Mouse (Mus musculus) hindlimb bud, embryonic 11.5 days (tissue): ENCODE measurements at regions not wholly inside any gene's neighbourhood (a gene's known extent, or its start where the extent isn't known, plus 50 kb on each side); places are given as distances from the start of the nearest gene placed in this dataset.

Experiments used
- DNase-seq: peaks from one replicate; pipeline ENCODE4 v3.0.0-alpha.2; 2012; ENCODE audit warnings: low read depth, low spot score; ENCODE audit errors: extremely low spot score

DNA sequence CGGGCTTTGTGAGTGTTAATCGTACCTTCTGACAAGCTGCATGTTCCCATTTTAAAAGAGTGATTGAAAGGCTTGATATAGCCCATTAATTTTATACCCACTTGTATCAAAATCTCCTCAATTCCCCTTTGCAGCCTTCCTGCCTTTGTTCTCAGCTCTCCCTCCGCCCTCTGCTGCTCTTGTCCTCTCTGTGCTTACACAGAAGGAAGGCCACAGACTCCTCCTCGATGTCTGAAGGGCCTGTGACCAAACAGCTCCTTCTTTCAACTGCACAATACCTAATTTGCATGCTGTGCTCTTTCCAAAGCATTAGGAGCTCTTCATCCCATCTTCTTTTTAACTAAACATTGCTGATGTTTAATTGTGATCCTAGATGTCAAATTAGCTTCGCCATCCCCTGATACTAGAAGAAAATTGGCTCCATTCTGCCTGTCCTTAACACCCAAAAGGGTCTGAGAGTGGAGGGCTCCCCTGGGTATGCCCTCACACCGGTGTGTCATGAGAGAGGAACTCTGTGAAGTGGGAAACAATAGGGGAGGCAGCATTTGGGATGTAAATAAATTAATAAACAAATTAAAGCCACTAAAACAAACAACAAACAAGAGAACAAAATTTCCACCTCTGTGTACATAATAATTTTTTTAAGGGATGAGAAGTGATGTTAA, 90.8 kb upstream of the Ppargc1a start:
- no peak for DNase-seq

DNA sequence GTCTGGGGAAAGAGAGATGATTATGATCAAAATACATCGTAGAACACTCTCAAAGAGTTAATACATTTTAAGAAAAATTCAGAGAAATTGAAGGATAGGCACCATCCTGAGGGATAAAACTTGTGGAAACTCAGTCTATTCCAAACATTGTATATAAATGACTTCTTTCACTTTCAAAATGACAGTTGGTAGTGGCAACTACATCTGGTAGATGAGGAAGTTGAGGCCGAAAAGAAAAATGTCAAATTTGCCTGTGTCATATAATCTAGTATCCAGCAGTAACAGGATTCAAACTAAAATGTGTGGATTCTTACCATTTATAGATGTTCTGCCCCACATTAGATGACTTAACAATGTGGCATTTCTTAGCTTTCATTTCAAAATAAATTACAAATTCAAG, 86.0 kb upstream of the Ppargc1a start:
- DNase-seq, result no peak

DNA sequence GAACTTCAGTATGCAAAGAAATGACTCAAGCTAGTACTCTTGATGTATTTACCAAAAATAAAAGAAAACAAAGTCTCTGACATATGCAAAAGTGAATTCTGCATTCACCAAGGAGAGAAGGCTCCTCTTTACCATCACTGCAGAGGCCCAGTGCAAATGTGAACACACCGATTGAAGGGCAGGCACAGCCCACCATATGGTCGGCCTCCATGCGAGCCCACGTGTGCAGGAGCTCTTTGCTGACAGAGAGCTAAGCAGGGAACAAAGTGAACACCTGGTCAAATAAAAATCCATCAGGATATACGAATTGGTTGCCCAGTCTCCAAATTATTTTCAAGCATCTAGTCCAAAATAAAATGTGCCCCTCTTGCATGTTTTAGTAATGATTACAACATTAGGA, 56.9 kb upstream of the Ppargc1a start:
- no peak for DNase-seq
